Mouse (Mus musculus): ENCODE results near the gene Crybg3. TPM values are rescaled to one million over a fixed set of nuclear protein-coding genes. Genes with fewer than 3 reads are reported as not detected.

The Crybg3 gene
- polyA plus RNA-seq, 1 experiment from 2014 or later: 11.2 TPM

GRCm38 (mm10) chr16:59586911-59587310 is 13.9 kb downstream of the Crybg3 start:
- no peak for ATAC-seq (replicated peaks; ENCODE audit: extremely low read depth, insufficient read depth, low FRiP score)
- H3K9ac ChIP-seq (ENCODE audit: low read length): no peak overlapping the region
- H3K27ac ChIP-seq (ENCODE audit: low read length): peak overlapping the region; percentile 75
- H3K4me1 ChIP-seq (ENCODE audit: control insufficient read depth, insufficient read depth, low read length): peaks cover 61% of the 10 kb centered on the region
- no peaks in the 10 kb centered on the region for H3K27me3 ChIP-seq (ENCODE audit: control insufficient read depth, insufficient read depth, low read length)
- H3K9me3 ChIP-seq (replicated peaks; ENCODE audit: control insufficient read depth, low read length): no peaks in the 10 kb centered on the region
- no peaks in the 10 kb centered on the region for H3K36me3 ChIP-seq (ENCODE audit: control insufficient read depth, insufficient read depth)
- no peak overlapping the region for H3K4me3 ChIP-seq (ENCODE audit: low read length)
- no peak overlapping the region for H3K4me2 ChIP-seq (ENCODE audit: low read depth, low read length)
- WGBS: 79% methylated on average over 8 of the region's 8 CpGs

- ATAC-seq (replicated peaks; ENCODE audit: extremely low read depth, insufficient read depth, low FRiP score): no peak
- no peak overlapping the region for H3K4me3 ChIP-seq (ENCODE audit: low read length)
- H3K4me2 ChIP-seq (ENCODE audit: low read depth, low read length): no peak overlapping the region
- H3K4me1 ChIP-seq (ENCODE audit: control insufficient read depth, insufficient read depth, low read length): peaks cover 59% of the 10 kb centered on the region
- no peaks in the 10 kb centered on the region for H3K36me3 ChIP-seq (ENCODE audit: control insufficient read depth, insufficient read depth)
- H3K27ac ChIP-seq (ENCODE audit: low read length): peak overlapping the region; percentile 75
- H3K9me3 ChIP-seq (replicated peaks; ENCODE audit: control insufficient read depth, low read length): no peaks in the 10 kb centered on the region
- WGBS: 26% methylated on average over 6 of the region's 6 CpGs
- peak overlapping the region; percentile 2; the same call in 1 of the 2 replicates for H3K9ac ChIP-seq (ENCODE audit: low read length)
- H3K27me3 ChIP-seq (ENCODE audit: control insufficient read depth, insufficient read depth, low read length): no peaks in the 10 kb centered on the region
Observed at GRCm38 (mm10) chr16:59586276-59586675, 14.5 kb downstream of the Crybg3 start.

GRCm38 (mm10) chr16:59585706-59586244 is 15.0 kb downstream of the Crybg3 start:
- Histone ChIP-seq H3K27ac (ENCODE audit: low read length) (peak overlapping the region; percentile 75; the same call in 1 of the 2 replicates), H3K9ac (ENCODE audit: low read length) (no peak overlapping the region; the same call in 1 of the 2 replicates), H3K27me3 (ENCODE audit: control insufficient read depth, insufficient read depth, low read length) (no peaks in the 10 kb centered on the region), H3K9me3 (replicated peaks; ENCODE audit: control insufficient read depth, low read length) (no peaks in the 10 kb centered on the region), H3K4me3 (ENCODE audit: low read length) (no peak overlapping the region), H3K36me3 (ENCODE audit: control insufficient read depth, insufficient read depth) (no peaks in the 10 kb centered on the region), H3K4me2 (ENCODE audit: low read depth, low read length) (no peak overlapping the region), H3K4me1 (ENCODE audit: control insufficient read depth, insufficient read depth, low read length) (peaks cover 55% of the 10 kb centered on the region)
- ATAC-seq (replicated peaks; ENCODE audit: extremely low read depth, insufficient read depth, low FRiP score): no peak
- WGBS: 67% methylated on average over 4 of the region's 4 CpGs

- Histone ChIP-seq H3K27me3 (ENCODE audit: control insufficient read depth, insufficient read depth, low read length) (no peaks in the 10 kb centered on the region), H3K4me1 (ENCODE audit: control insufficient read depth, insufficient read depth, low read length) (peaks cover 38% of the 10 kb centered on the region)
Observed at GRCm38 (mm10) chr16:59583515-59583914, 17.3 kb downstream of the Crybg3 start.

GRCm38 (mm10) chr16:59579237-59579636 is 21.5 kb downstream of the Crybg3 start:
- no peak overlapping the region for H3K4me3 ChIP-seq (ENCODE audit: low read length)
- WGBS: 73% methylated on average over 8 of the region's 8 CpGs
- no peaks in the 10 kb centered on the region for H3K9me3 ChIP-seq (replicated peaks; ENCODE audit: control insufficient read depth, low read length)
- no peak overlapping the region for H3K4me2 ChIP-seq (ENCODE audit: low read depth, low read length)
- H3K27me3 ChIP-seq (ENCODE audit: control insufficient read depth, insufficient read depth, low read length): no peaks in the 10 kb centered on the region
- no peak overlapping the region for H3K27ac ChIP-seq (ENCODE audit: low read length)
- H3K36me3 ChIP-seq (ENCODE audit: control insufficient read depth, insufficient read depth): 0 out of 2 replicates have a peak, but pooled peaks cover 2% of the 10 kb centered on the region
- no peak for ATAC-seq (replicated peaks; ENCODE audit: extremely low read depth, insufficient read depth, low FRiP score)
- H3K4me1 ChIP-seq (ENCODE audit: control insufficient read depth, insufficient read depth, low read length): peaks cover 5% of the 10 kb centered on the region; the same call in 1 of the 2 replicates
- no peak overlapping the region for H3K9ac ChIP-seq (ENCODE audit: low read length)

More at GRCm38 (mm10) chr16:59583515-59583914, 17.3 kb downstream of the Crybg3 start:
- Histone ChIP-seq H3K9ac (ENCODE audit: low read length) (no peak overlapping the region), H3K4me3 (ENCODE audit: low read length) (no peak overlapping the region), H3K36me3 (ENCODE audit: control insufficient read depth, insufficient read depth) (no peaks in the 10 kb centered on the region), H3K9me3 (replicated peaks; ENCODE audit: control insufficient read depth, low read length) (no peaks in the 10 kb centered on the region), H3K4me2 (ENCODE audit: low read depth, low read length) (no peak overlapping the region), H3K27ac (ENCODE audit: low read length) (no peak overlapping the region)
- WGBS: 74% methylated on average over 5 of the region's 5 CpGs
- ATAC-seq (replicated peaks; ENCODE audit: extremely low read depth, insufficient read depth, low FRiP score): no peak

- Histone ChIP-seq H3K4me1 (ENCODE audit: control insufficient read depth, insufficient read depth, low read length) (peaks cover 14% of the 10 kb centered on the region), H3K9ac (ENCODE audit: low read length) (no peak overlapping the region), H3K36me3 (ENCODE audit: control insufficient read depth, insufficient read depth) (0 out of 2 replicates have a peak, but pooled peaks cover 2% of the 10 kb centered on the region), H3K9me3 (replicated peaks; ENCODE audit: control insufficient read depth, low read length) (no peaks in the 10 kb centered on the region), H3K4me2 (ENCODE audit: low read depth, low read length) (no peak overlapping the region), H3K4me3 (ENCODE audit: low read length) (no peak overlapping the region), H3K27ac (ENCODE audit: low read length) (no peak overlapping the region), H3K27me3 (ENCODE audit: control insufficient read depth, insufficient read depth, low read length) (no peaks in the 10 kb centered on the region)
- WGBS: 82% methylated on average over 11 of the region's 11 CpGs
- no peak for ATAC-seq (replicated peaks; ENCODE audit: extremely low read depth, insufficient read depth, low FRiP score)
Observed at GRCm38 (mm10) chr16:59573961-59574360, 26.8 kb downstream of the Crybg3 start.

GRCm38 (mm10) chr16:59572685-59573084 is 28.1 kb downstream of the Crybg3 start:
- Histone ChIP-seq H3K27ac (ENCODE audit: low read length) (peak overlapping the region; percentile 31; the same call in 1 of the 2 replicates), H3K9ac (ENCODE audit: low read length) (no peak overlapping the region), H3K27me3 (ENCODE audit: control insufficient read depth, insufficient read depth, low read length) (no peaks in the 10 kb centered on the region), H3K4me1 (ENCODE audit: control insufficient read depth, insufficient read depth, low read length) (peaks cover 27% of the 10 kb centered on the region), H3K9me3 (replicated peaks; ENCODE audit: control insufficient read depth, low read length) (no peaks in the 10 kb centered on the region), H3K36me3 (ENCODE audit: control insufficient read depth, insufficient read depth) (0 out of 2 replicates have a peak, but pooled peaks cover 2% of the 10 kb centered on the region), H3K4me2 (ENCODE audit: low read depth, low read length) (no peak overlapping the region), H3K4me3 (ENCODE audit: low read length) (no peak overlapping the region)
- 57% methylated on average over 3 of the region's 3 CpGs for WGBS
- ATAC-seq (replicated peaks; ENCODE audit: extremely low read depth, insufficient read depth, low FRiP score): no peak

GRCm38 (mm10) chr16:59570807-59571206 is 30.0 kb downstream of the Crybg3 start:
- H3K9me3 ChIP-seq (replicated peaks; ENCODE audit: control insufficient read depth, low read length): no peaks in the 10 kb centered on the region
- no peak overlapping the region for H3K4me2 ChIP-seq (ENCODE audit: low read depth, low read length)
- H3K9ac ChIP-seq (ENCODE audit: low read length): no peak overlapping the region
- no peak overlapping the region for H3K4me3 ChIP-seq (ENCODE audit: low read length)
- H3K36me3 ChIP-seq (ENCODE audit: control insufficient read depth, insufficient read depth): 0 out of 2 replicates have a peak, but pooled peaks cover 2% of the 10 kb centered on the region
- 90% methylated on average over 8 of the region's 8 CpGs for WGBS
- no peak for ATAC-seq (replicated peaks; ENCODE audit: extremely low read depth, insufficient read depth, low FRiP score)
- no peaks in the 10 kb centered on the region for H3K27me3 ChIP-seq (ENCODE audit: control insufficient read depth, insufficient read depth, low read length)
- no peak overlapping the region for H3K27ac ChIP-seq (ENCODE audit: low read length)
- H3K4me1 ChIP-seq (ENCODE audit: control insufficient read depth, insufficient read depth, low read length): peaks cover 42% of the 10 kb centered on the region

GRCm38 (mm10) chr16:59569837-59570236 is 30.9 kb downstream of the Crybg3 start:
- no peak for ATAC-seq (replicated peaks; ENCODE audit: extremely low read depth, insufficient read depth, low FRiP score)
- Histone ChIP-seq H3K36me3 (ENCODE audit: control insufficient read depth, insufficient read depth) (peaks cover 6% of the 10 kb centered on the region), H3K9ac (ENCODE audit: low read length) (no peak overlapping the region; the same call in 1 of the 2 replicates), H3K4me3 (ENCODE audit: low read length) (no peak overlapping the region), H3K9me3 (replicated peaks; ENCODE audit: control insufficient read depth, low read length) (no peaks in the 10 kb centered on the region), H3K27ac (ENCODE audit: low read length) (peak overlapping the region; percentile 39; the same call in 1 of the 2 replicates), H3K4me2 (ENCODE audit: low read depth, low read length) (no peak overlapping the region), H3K27me3 (ENCODE audit: control insufficient read depth, insufficient read depth, low read length) (no peaks in the 10 kb centered on the region), H3K4me1 (ENCODE audit: control insufficient read depth, insufficient read depth, low read length) (peaks cover 43% of the 10 kb centered on the region)
- 47% methylated on average over 8 of the region's 8 CpGs for whole genome bisulfite sequencing

All from heart, embryonic 16.5 days (tissue).